Mouse (Mus musculus) embryonic facial prominence, embryonic 13.5 days (tissue): ENCODE data around the gene Cog3. TPM values are rescaled to one million over a fixed set of nuclear protein-coding genes. Genes with fewer than 3 reads are reported as not detected.
"Not testable (repeated sequence)": the region's sequence is repeated elsewhere in the genome, so short reads cannot be mapped to it uniquely, and the experiment has no call there.

Source experiments
- ATAC-seq: fragments of 200-750 bp; cut with Nextera tagmentation; 2 replicates; pipeline ENCODE4 v1.8.0; 2017; ENCODE audit warnings: low read depth; ENCODE audit not compliant: insufficient number of reproducible peaks, insufficient read depth, low FRiP score, low TSS enrichment
- H3K27ac ChIP-seq: fragments of 300-500 bp; sonication (generic); 2 replicates; pipeline ENCODE4 v1.5.1; 2015; ENCODE audit warnings: moderate library complexity, mild to moderate bottlenecking, inconsistent platforms
- H3K27me3 ChIP-seq: fragments of 300-500 bp; sonication (generic); 2 replicates; pipeline ENCODE4 v1.6.1; 2015; ENCODE audit warnings: mild to moderate bottlenecking, inconsistent platforms
- H3K36me3 ChIP-seq: fragments of 300-500 bp; sonication (generic); 2 replicates; pipeline ENCODE4 v1.6.1; 2015; ENCODE audit warnings: mild to moderate bottlenecking, inconsistent platforms
- H3K4me1 ChIP-seq: fragments of 300-500 bp; sonication (generic); 2 replicates; pipeline ENCODE4 v1.6.1; 2015; ENCODE audit warnings: inconsistent platforms
- H3K4me2 ChIP-seq: fragments of 300-500 bp; sonication (generic); 2 replicates; pipeline ENCODE4 v1.6.1; 2015; ENCODE audit warnings: moderate library complexity, mild to moderate bottlenecking, inconsistent platforms
- H3K4me3 ChIP-seq: fragments of 300-500 bp; sonication (generic); 2 replicates; pipeline ENCODE4 v1.5.1; 2015; ENCODE audit warnings: mild to moderate bottlenecking, inconsistent platforms
- H3K9ac ChIP-seq: fragments of 300-500 bp; sonication (generic); 2 replicates; pipeline ENCODE4 v1.6.1; 2015; ENCODE audit warnings: mild to moderate bottlenecking, inconsistent platforms
- H3K9me3 ChIP-seq: fragments of 300-500 bp; sonication (generic); 2 replicates; pipeline ENCODE4 v1.6.1; 2016; ENCODE audit warnings: inconsistent platforms
- WGBS: fragments of 180-500 bp; shearing (Covaris S2); methylation state at CpG from one replicate; pipeline ENCODE4 v1.1.7; 2015; ENCODE audit warnings: mixed read lengths; 5-methylcytosine and 5-hydroxymethylcytosine counted together
- polyA plus RNA-seq: library from polyadenylated mRNA; unstranded; fragments of >200 nt; fragmentation: Nextera tagmentation; extraction: Ambion mirVana; gene quantifications from 2 replicates; pipeline ENCODE4 v1.2.1, GENCODE M21; 2015

The Cog3 gene
- polyA plus RNA-seq, 1 experiment from 2014 or later = 20.2 TPM

GRCm38 (mm10) chr14:75786424-75786867 is 32.1 kb upstream of the Cog3 start:
- 2% methylated on average over 31 of the region's 31 CpGs for WGBS
- peaks cover 9% of the 10 kb centered on the region for H3K4me1 ChIP-seq
- peak overlapping the region; percentile 71 for H3K4me3 ChIP-seq
- ATAC-seq = peak; percentile 66; the same call in 1 of the 2 replicates
- no peaks in the 10 kb centered on the region for H3K9me3 ChIP-seq
- peak overlapping the region; percentile 77 for H3K9ac ChIP-seq
- peak overlapping the region; percentile 80 for H3K4me2 ChIP-seq
- H3K27ac ChIP-seq = peak overlapping the region; percentile 62; the same call in 1 of the 2 replicates
- H3K36me3 ChIP-seq = peaks cover 6% of the 10 kb centered on the region; the same call in 1 of the 2 replicates
- H3K27me3 ChIP-seq = peaks cover 27% of the 10 kb centered on the region

GRCm38 (mm10) chr14:75779913-75780312 is 25.6 kb upstream of the Cog3 start:
- WGBS = 89% methylated on average over 4 of the region's 4 CpGs
- peaks cover 6% of the 10 kb centered on the region for H3K36me3 ChIP-seq
- ATAC-seq = no peak

GRCm38 (mm10) chr14:75776637-75777036 is 22.3 kb upstream of the Cog3 start:
- H3K9me3 ChIP-seq = no peaks in the 10 kb centered on the region
- ATAC-seq = no peak
- no peak overlapping the region for H3K4me3 ChIP-seq
- H3K4me1 ChIP-seq = no peaks in the 10 kb centered on the region
- no peak overlapping the region for H3K27ac ChIP-seq
- H3K4me2 ChIP-seq = no peak overlapping the region
- no peaks in the 10 kb centered on the region for H3K27me3 ChIP-seq
- 88% methylated on average over 8 of the region's 8 CpGs for WGBS
- peaks cover 2% of the 10 kb centered on the region for H3K36me3 ChIP-seq
- H3K9ac ChIP-seq = no peak overlapping the region

More at GRCm38 (mm10) chr14:75779913-75780312, 25.6 kb upstream of the Cog3 start:
- H3K4me3 ChIP-seq = no peak overlapping the region
- H3K9ac ChIP-seq = no peak overlapping the region
- H3K27ac ChIP-seq = no peak overlapping the region
- H3K4me2 ChIP-seq = no peak overlapping the region
- H3K27me3 ChIP-seq = no peaks in the 10 kb centered on the region
- H3K4me1 ChIP-seq = no peaks in the 10 kb centered on the region
- no peaks in the 10 kb centered on the region for H3K9me3 ChIP-seq

- H3K9me3 ChIP-seq = no peaks in the 10 kb centered on the region
- WGBS = 86% methylated on average over 8 of the region's 8 CpGs
- H3K27me3 ChIP-seq = no peaks in the 10 kb centered on the region
- H3K27ac ChIP-seq = no peak overlapping the region
- no peak for ATAC-seq
- H3K4me1 ChIP-seq = no peaks in the 10 kb centered on the region
- no peak overlapping the region for H3K4me2 ChIP-seq
- H3K36me3 ChIP-seq = peaks cover 13% of the 10 kb centered on the region
- no peak overlapping the region for H3K4me3 ChIP-seq
- H3K9ac ChIP-seq = no peak overlapping the region
Observed at GRCm38 (mm10) chr14:75773431-75773830, 19.1 kb upstream of the Cog3 start.

- not testable (repeated sequence) for H3K4me1 ChIP-seq, H3K4me3 ChIP-seq, H3K4me2 ChIP-seq, H3K27ac ChIP-seq, H3K27me3 ChIP-seq, H3K9ac ChIP-seq, H3K9me3 ChIP-seq, ATAC-seq
- H3K36me3 ChIP-seq = peaks cover 13% of the 10 kb centered on the region
- WGBS = 92% methylated on average over 3 of the region's 3 CpGs
Observed at GRCm38 (mm10) chr14:75772407-75772806, 18.1 kb upstream of the Cog3 start.

- no peaks in the 10 kb centered on the region for H3K9me3 ChIP-seq
- H3K4me3 ChIP-seq = no peak overlapping the region
- no peak for ATAC-seq
- no peak overlapping the region for H3K9ac ChIP-seq
- no peak overlapping the region for H3K27ac ChIP-seq
- no peaks in the 10 kb centered on the region for H3K4me1 ChIP-seq
- H3K27me3 ChIP-seq = no peaks in the 10 kb centered on the region
- H3K4me2 ChIP-seq = no peak overlapping the region
- H3K36me3 ChIP-seq = peaks cover 13% of the 10 kb centered on the region
- 88% methylated on average over 8 of the region's 8 CpGs for WGBS
Observed at GRCm38 (mm10) chr14:75771101-75771501, 16.8 kb upstream of the Cog3 start.

- Histone ChIP-seq H3K36me3 (peaks cover 13% of the 10 kb centered on the region), H3K9me3 (no peaks in the 10 kb centered on the region), H3K9ac (no peak overlapping the region), H3K27ac (no peak overlapping the region), H3K27me3 (no peaks in the 10 kb centered on the region), H3K4me2 (no peak overlapping the region), H3K4me1 (no peaks in the 10 kb centered on the region), H3K4me3 (no peak overlapping the region)
- WGBS = 91% methylated on average over 9 of the region's 9 CpGs
- ATAC-seq = no peak
Observed at GRCm38 (mm10) chr14:75769334-75769733, 15.0 kb upstream of the Cog3 start.

GRCm38 (mm10) chr14:75768275-75768608 is 13.9 kb upstream of the Cog3 start:
- Histone ChIP-seq H3K4me3 (no peak overlapping the region), H3K4me2 (no peak overlapping the region), H3K9me3 (no peaks in the 10 kb centered on the region), H3K9ac (no peak overlapping the region), H3K36me3 (peaks cover 13% of the 10 kb centered on the region), H3K27me3 (no peaks in the 10 kb centered on the region), H3K27ac (no peak overlapping the region), H3K4me1 (no peaks in the 10 kb centered on the region)
- WGBS = 2% methylated on average over 1 of the region's 1 CpGs
- no peak for ATAC-seq

GRCm38 (mm10) chr14:75767492-75768274 is 13.4 kb upstream of the Cog3 start:
- Histone ChIP-seq H3K4me3 (no peak overlapping the region; the same call in 1 of the 2 replicates), H3K36me3 (peaks cover 13% of the 10 kb centered on the region), H3K9ac (peak overlapping the region; percentile 49; the same call in 1 of the 2 replicates), H3K27ac (peak overlapping the region; percentile 74; the same call in 1 of the 2 replicates), H3K9me3 (no peaks in the 10 kb centered on the region), H3K4me1 (no peaks in the 10 kb centered on the region), H3K27me3 (no peaks in the 10 kb centered on the region), H3K4me2 (peak overlapping the region; percentile 50)
- 0 out of 2 replicates have a peak, but pooled peaks have one; percentile 74 for ATAC-seq
- WGBS = 47% methylated on average over 17 of the region's 17 CpGs

GRCm38 (mm10) chr14:75761028-75761805 is 6.9 kb upstream of the Cog3 start:
- Histone ChIP-seq H3K27me3 (peaks cover 6% of the 10 kb centered on the region; the same call in 1 of the 2 replicates), H3K27ac (no peak overlapping the region), H3K36me3 (peaks cover 7% of the 10 kb centered on the region), H3K4me1 (no peaks in the 10 kb centered on the region), H3K4me3 (no peak overlapping the region), H3K9ac (no peak overlapping the region), H3K9me3 (no peaks in the 10 kb centered on the region), H3K4me2 (no peak overlapping the region)
- WGBS = 61% methylated on average over 10 of the region's 10 CpGs
- no peak for ATAC-seq

GRCm38 (mm10) chr14:75758401-75758800 is 4.1 kb upstream of the Cog3 start:
- Histone ChIP-seq H3K9me3 (no peaks in the 10 kb centered on the region), H3K4me2 (no peak overlapping the region), H3K36me3 (peaks cover 7% of the 10 kb centered on the region), H3K4me3 (no peak overlapping the region), H3K27ac (no peak overlapping the region), H3K9ac (no peak overlapping the region), H3K4me1 (peaks cover 2% of the 10 kb centered on the region), H3K27me3 (peaks cover 6% of the 10 kb centered on the region; the same call in 1 of the 2 replicates)
- ATAC-seq = no peak
- WGBS = 74% methylated on average over 7 of the region's 7 CpGs
